Mouse (Mus musculus): ENCODE results near the gene Slc5a10.

DNA sequence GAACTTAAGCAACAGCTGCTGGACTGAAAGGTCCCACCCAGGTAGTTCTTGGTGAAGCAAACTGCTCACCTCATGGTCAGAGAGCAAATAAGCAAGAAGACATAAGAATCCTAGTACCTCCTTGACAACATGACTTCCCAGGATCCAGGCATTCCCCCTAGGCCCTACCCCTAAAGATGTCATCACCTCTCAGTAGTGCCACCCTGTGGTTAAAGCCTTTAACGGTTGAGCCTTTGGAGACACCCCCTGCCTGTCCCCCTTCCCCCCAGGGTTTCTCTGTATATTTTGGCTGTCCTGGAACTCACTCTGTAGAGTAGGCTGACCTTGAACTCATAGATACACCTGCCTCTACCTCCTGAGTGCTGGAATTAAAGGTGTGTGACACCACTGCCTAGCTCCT lies 83.2 kb downstream of the Slc5a10 start:
- TF ChIP-seq POLR2A (IDR thresholded peaks at IDR 0.05; ENCODE audit: borderline replicate concordance, low read depth, low read length) (no peak), CTCF (IDR thresholded peaks at IDR 0.05; ENCODE audit: low read depth, low read length) (no peak)
